Mouse (Mus musculus): ENCODE data around the gene Ogfod3. TPM values are rescaled to one million over a fixed set of nuclear protein-coding genes. Genes with fewer than 3 reads are reported as not detected.
A peak's percentile ranks its signal among the peaks of the same experiment; 100 is the strongest.

Gene Ogfod3
- polyA plus RNA-seq, 1 experiment from 2014 or later, result 12.7 TPM

DNA sequence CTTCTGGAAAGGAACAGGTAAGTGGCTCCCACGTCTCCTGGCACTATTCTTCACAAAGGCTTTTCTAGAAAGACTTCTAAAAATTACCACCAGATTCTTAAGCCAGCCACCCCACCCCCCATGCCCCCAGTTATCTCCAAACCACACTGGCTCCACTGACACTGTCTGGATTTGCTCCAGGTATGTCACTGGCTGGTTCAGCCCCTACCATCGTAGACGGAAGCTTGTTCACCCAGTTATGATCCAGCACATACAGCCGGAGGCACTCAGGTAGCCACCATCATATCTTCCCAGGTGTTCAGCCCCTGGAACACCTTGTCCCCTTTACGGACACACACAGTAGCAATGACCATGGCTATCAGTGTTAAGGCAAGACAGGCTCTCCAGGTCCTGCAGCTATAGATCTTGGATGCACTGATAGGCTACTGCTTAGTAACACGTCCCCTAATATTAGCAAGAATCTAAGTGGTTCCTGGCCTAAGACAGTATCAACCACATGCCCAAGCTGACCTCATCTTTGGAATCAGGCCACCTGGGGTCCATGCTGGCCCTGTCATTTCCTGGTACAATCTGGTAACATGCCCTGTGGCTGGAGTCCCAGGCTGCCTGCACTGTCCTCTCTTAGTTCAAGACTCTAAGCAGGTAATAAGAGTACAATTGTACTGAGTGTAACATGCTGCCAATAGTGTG lies 17.0 kb upstream of the Ogfod3 start:
- H3K27ac ChIP-seq, result no peak overlapping the region
- 86% methylated on average over 6 of the region's 6 CpGs for WGBS (ENCODE audit: missing documents)
- no peak overlapping the region for H3K4me3 ChIP-seq (ENCODE audit: inconsistent target)
- H3K36me3 ChIP-seq (ENCODE audit: inconsistent target), result peaks cover 46% of the 10 kb centered on the region
- peaks cover 1% of the 10 kb centered on the region for H3K79me2 ChIP-seq (ENCODE audit: inconsistent target)

DNA sequence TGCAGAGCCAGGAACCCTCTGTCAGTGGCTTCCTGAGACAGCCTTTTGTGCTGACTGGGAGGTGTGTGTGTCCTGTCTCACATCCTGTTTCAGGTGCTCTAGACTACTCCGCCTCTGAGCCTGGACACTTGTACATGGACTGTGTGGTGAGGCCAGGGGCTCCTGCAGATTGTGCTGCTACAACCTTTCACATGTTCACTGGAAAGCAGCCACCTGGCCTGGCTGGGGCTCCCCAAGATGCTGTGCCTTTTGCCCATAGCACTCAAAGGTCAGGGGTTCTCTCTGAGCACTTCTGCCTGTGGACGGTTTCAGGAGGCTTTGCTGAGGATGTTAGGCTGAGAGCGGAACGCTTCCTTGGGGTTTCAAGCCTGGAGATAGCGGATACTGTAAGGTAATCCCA lies 16.3 kb upstream of the Ogfod3 start:
- H3K36me3 ChIP-seq (ENCODE audit: inconsistent target), result peaks cover 39% of the 10 kb centered on the region
- no peak overlapping the region for H3K27ac ChIP-seq
- no peaks in the 10 kb centered on the region for H3K79me2 ChIP-seq (ENCODE audit: inconsistent target)
- WGBS (ENCODE audit: missing documents), result 100% methylated on average over 5 of the region's 5 CpGs
- no peak overlapping the region for H3K4me3 ChIP-seq (ENCODE audit: inconsistent target)

DNA sequence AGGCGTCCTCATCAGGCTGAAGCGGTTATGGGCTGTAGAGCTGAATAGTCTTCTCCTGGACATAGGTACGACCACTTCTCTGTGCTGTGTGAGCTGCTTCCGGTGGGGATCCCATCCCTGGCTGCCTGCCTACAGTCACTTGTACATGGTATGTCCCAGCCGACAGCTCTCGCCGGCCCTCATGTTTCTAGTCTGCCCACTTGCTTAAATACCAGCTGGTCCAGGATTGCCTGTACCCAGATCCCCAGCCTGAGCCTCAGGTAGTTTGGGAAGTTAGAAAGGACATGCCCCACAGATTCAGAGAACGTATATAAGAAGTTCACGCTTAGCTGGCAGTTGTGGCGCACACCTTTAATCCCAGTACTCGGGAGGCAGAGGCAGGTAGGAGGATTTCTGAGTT lies 15.3 kb upstream of the Ogfod3 start:
- Histone ChIP-seq H3K36me3 (ENCODE audit: inconsistent target) (peaks cover 29% of the 10 kb centered on the region), H3K4me3 (ENCODE audit: inconsistent target) (no peak overlapping the region), H3K27ac (no peak overlapping the region), H3K79me2 (ENCODE audit: inconsistent target) (no peaks in the 10 kb centered on the region)
- 95% methylated on average over 11 of the region's 11 CpGs for WGBS (ENCODE audit: missing documents)

DNA sequence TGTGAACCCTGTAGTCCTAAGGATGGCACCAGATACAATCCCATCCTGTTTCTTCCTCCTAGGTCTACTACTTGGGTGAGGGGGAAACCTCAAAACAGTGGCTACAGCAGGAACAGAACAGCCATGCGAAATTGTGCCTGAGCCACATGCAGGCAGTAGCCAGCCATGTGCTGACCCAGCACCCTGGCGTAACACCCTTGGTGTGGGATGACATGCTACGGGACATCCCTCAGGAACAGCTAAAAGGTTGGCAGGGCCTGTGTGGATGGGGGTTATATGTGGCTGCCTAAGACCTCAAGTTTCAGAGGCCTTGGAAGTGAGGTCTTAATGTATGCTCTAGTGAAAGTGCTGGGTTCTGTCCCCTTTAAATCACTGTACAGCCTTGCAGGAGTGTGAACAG lies 12.3 kb upstream of the Ogfod3 start:
- 97% methylated on average over 3 of the region's 3 CpGs for WGBS (ENCODE audit: missing documents)
- Histone ChIP-seq H3K4me3 (ENCODE audit: inconsistent target) (no peak overlapping the region), H3K36me3 (ENCODE audit: inconsistent target) (peaks cover 2% of the 10 kb centered on the region; the same call in 1 of the 2 replicates), H3K79me2 (ENCODE audit: inconsistent target) (no peaks in the 10 kb centered on the region), H3K27ac (no peak overlapping the region)

DNA sequence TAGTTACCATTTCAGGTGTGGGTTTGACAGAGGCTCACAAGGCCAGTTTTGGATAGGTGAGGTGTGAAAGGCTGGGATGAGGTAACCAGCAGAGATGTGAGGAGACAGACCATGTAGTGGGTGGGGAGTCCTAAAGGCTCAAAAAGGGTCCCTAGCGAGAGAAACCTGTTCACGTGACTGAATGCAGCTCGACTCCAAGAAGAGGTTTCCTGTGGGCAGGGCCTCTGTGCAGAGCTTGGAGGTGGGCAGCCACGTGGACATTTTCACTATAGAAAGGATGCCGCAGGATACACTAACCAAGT lies 701 bp downstream of the Ogfod3 start:
- no peaks in the 10 kb centered on the region; the same call in 1 of the 2 replicates for H3K36me3 ChIP-seq (ENCODE audit: inconsistent target)
- no peaks in the 10 kb centered on the region for H3K79me2 ChIP-seq (ENCODE audit: inconsistent target)
- peak overlapping the region; percentile 49 for H3K4me3 ChIP-seq (ENCODE audit: inconsistent target)
- H3K27ac ChIP-seq, result no peak overlapping the region
- 0% methylated on average over 5 of the region's 5 CpGs for WGBS (ENCODE audit: missing documents)

DNA sequence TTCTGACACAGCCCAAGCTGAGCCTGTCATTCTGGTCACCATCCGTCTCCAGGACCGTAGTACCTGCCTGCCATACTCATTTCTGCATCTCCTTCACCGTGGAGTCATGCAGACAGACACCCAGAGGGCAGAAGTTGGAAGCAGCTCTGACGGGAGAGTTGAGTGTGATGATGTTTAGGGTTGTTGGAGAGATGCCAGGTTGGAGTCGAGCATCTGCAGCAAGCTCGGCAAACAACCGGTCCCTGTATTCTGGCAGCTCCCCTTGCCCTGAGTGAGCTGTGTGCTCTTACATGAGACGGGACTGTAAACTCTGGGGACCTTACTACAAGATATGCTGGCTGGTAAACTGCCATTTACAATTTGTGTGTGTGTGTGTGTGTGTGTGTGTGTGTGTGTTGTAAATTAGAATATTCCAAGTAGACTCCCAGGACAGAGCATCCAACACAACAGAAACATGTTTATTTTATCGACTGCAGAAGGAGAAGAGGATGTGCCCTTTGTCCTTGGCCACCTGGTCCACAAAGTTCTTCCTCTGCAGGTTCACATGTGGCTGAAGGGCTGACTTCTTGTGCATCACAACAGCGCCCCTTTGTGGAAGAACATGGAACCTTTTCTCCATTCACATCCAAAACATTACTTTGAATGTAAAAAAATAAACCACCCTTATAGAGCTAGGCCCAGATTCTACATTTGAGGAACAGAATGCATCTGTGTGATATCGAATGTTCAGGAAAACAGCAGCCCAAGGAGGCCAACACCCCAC lies 2.9 kb downstream of the Ogfod3 start:
- WGBS (ENCODE audit: missing documents), result 85% methylated on average over 10 of the region's 11 CpGs
- H3K27ac ChIP-seq, result no peak overlapping the region

DNA sequence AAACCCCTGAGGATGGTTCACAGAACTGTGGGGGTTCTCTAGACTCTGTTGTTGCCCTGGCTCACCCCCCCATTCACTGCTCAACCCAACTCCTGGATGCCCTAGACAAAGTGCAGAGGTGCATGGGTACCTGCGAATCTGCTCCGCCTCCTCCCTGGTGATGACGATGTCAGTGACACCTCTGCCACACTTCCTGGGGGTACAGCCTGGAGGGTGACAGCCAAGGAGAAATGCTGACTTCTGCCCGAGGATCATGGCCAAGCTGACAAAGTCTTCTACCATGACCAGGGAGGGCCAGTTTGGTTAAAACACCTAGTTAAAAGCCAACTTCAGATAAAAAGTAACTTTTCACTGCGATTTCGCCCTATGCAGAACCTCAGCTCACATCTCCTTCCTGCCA lies 3.7 kb downstream of the Ogfod3 start:
- WGBS (ENCODE audit: missing documents), result 96% methylated on average over 6 of the region's 6 CpGs
- H3K4me3 ChIP-seq (ENCODE audit: inconsistent target), result no peak overlapping the region
- H3K79me2 ChIP-seq (ENCODE audit: inconsistent target), result no peaks in the 10 kb centered on the region
- H3K36me3 ChIP-seq (ENCODE audit: inconsistent target), result no peaks in the 10 kb centered on the region
- no peak overlapping the region for H3K27ac ChIP-seq

More for the DNA sequence above, 2.9 kb downstream of the Ogfod3 start:
- no peak overlapping the region for H3K4me3 ChIP-seq (ENCODE audit: inconsistent target)
- no peaks in the 10 kb centered on the region for H3K79me2 ChIP-seq (ENCODE audit: inconsistent target)
- H3K36me3 ChIP-seq (ENCODE audit: inconsistent target), result no peaks in the 10 kb centered on the region

DNA sequence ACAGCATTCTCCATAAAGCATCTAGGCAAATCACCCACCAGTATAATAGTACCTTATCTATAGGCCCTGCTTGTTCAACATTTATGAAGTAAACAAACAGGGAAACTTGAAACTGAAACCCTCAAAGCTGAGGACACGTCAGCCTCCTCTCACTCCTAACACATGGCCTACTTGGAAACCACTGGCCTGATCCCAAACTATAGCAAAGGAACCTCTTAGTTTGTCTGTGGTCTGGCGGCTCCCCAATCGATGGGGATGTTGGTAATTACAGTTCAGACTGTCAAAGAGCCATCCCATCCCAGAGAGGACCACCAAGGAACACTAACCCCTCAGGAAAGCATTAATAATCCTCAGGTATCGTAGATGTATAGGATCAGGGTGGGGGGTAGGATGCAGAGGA lies 4.7 kb downstream of the Ogfod3 start:
- WGBS (ENCODE audit: missing documents), result 89% methylated on average over 4 of the region's 4 CpGs
- Histone ChIP-seq H3K4me3 (ENCODE audit: inconsistent target) (no peak overlapping the region), H3K27ac (no peak overlapping the region), H3K79me2 (ENCODE audit: inconsistent target) (no peaks in the 10 kb centered on the region), H3K36me3 (ENCODE audit: inconsistent target) (no peaks in the 10 kb centered on the region)

DNA sequence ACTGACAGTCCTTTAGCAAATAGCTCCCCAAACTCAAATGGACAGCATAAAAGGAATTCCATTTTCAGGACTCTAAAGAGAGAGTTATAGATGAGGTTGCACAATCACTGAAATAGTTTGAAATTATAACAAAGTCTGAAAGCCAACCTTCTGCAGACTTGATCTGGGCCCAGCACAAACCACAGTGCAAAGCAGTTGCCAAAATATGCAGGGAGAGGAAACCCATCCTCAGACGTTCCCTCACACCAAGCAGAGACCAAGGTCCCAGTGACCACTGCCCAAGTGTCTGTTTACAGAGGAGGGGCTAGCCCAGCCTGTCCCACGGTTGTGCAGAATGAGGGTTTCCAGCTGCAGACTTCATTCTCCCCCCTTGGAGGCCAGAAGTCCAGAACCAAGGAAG lies 5.9 kb downstream of the Ogfod3 start:
- Histone ChIP-seq H3K79me2 (ENCODE audit: inconsistent target) (no peaks in the 10 kb centered on the region), H3K36me3 (ENCODE audit: inconsistent target) (no peaks in the 10 kb centered on the region), H3K27ac (no peak overlapping the region), H3K4me3 (ENCODE audit: inconsistent target) (no peak overlapping the region)
- 68% methylated on average over 2 of the region's 2 CpGs for WGBS (ENCODE audit: missing documents)

DNA sequence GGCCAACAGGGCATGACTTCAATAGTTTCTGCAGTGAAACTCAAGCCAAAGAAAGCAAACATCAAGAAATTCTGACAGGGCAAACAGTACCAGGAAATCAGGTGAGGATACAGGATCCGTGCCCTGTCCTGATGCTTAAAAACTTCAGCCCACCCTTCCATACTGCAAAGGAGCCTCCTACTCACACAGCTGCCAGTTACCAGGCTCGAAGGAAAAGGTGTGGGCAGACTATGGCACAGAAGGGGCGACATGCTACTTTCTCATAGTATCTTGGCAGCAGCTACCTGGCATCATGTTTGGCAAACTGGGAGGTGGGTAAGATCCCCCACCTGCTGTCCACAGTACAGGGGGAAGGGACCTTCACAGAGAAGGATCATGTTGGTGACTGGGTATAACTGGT lies 11.1 kb downstream of the Ogfod3 start:
- Histone ChIP-seq H3K79me2 (ENCODE audit: inconsistent target) (no peaks in the 10 kb centered on the region), H3K36me3 (ENCODE audit: inconsistent target) (no peaks in the 10 kb centered on the region), H3K27ac (no peak overlapping the region), H3K4me3 (ENCODE audit: inconsistent target) (no peak overlapping the region)
- WGBS (ENCODE audit: missing documents), result 94% methylated on average over 3 of the region's 3 CpGs

DNA sequence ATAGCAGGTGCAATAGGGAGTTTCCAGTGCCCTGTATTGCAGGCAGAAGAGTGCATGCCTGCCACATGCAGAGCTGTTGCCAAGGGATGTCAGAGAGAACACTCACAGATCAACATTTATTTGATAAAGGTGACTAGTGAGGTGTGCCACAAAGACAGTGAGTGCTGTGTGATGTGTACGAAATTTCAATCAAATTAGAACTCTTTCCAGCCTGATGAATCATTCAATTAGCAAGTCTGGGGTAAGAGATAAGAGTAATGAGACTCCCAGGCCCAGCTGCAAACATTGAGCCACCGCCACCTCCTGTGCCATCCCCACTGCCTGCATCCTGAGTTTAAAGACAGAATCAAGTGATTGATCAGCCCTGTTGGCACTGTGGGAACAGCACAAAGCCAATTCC lies 11.8 kb downstream of the Ogfod3 start:
- H3K79me2 ChIP-seq (ENCODE audit: inconsistent target), result no peaks in the 10 kb centered on the region
- 92% methylated on average over 2 of the region's 2 CpGs for WGBS (ENCODE audit: missing documents)
- H3K36me3 ChIP-seq (ENCODE audit: inconsistent target), result no peaks in the 10 kb centered on the region
- no peak overlapping the region for H3K4me3 ChIP-seq (ENCODE audit: inconsistent target)
- no peak overlapping the region for H3K27ac ChIP-seq

DNA sequence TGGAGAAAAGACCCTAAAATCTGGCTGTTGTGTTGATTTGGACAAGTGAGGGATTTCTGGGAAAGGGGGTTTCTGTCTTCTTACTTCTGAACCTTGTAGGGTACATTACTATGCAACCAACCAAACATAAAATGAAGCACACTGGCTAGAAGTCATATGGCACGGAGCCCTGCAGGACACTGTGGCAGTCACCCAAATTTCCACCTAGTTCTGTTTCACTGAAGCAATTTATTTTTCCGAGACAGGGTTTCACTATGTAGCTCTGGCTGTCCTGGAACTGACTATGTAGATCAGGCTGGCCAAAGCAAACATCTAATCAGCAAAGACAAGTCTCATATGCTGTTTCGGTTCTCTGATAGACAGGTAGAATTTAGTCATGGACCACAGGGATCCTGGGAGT lies 14.8 kb downstream of the Ogfod3 start:
- Histone ChIP-seq H3K4me3 (ENCODE audit: inconsistent target) (no peak overlapping the region), H3K36me3 (ENCODE audit: inconsistent target) (no peaks in the 10 kb centered on the region), H3K27ac (no peak overlapping the region), H3K79me2 (ENCODE audit: inconsistent target) (no peaks in the 10 kb centered on the region)
- WGBS (ENCODE audit: missing documents), result 88% methylated on average over 3 of the region's 3 CpGs

DNA sequence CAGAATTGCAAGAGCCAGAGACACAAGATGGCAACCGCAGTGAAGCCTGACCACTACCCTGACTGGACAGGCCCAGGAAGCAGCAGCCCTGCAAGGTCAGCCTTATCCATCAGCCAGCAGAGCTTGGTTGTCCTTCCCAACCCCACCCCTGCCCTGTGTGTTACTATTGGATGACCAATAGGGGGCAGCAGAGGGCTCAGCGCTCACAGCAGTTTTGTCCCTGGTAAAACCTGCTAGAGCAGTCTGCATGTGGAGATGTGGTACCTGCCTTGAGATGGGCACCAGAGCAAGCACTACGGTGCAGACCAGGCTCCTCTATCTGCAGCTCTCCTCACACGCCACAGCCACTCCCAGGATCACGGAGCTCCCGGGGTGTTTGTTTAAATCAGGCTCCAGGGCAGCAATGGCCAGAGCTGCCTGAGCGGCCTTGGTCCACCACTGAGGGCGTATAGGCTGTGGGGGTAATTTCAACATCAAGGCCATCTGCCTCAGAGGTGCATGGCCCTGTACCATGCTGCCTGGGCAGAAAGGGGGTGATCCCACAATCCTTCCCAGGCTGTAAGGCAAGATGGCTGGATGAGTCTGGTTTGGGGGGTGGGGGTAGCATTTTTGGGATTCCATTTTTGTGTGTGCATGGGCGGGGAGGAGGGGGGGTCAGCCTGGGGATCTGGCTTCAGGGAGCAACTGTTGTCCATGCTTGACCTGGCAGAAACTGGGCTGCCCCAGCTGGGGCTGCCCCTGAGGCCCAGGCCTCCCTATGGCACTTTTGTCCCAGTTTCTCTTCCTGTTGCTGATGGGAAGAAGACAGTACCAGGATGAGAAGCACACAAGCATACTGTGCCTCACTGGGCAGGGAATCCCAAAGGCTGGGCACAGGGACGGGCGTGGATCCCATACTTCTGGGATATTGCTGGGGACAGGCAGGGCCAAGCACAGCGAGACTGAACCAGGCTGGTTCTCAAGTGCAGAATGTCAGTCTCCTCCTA lies 27.9 kb downstream of the Ogfod3 start:
- Histone ChIP-seq H3K4me3 (ENCODE audit: inconsistent target) (no peak overlapping the region), H3K27ac (no peak overlapping the region), H3K36me3 (ENCODE audit: inconsistent target) (no peaks in the 10 kb centered on the region), H3K79me2 (ENCODE audit: inconsistent target) (no peaks in the 10 kb centered on the region)
- 72% methylated on average over 12 of the region's 12 CpGs for WGBS (ENCODE audit: missing documents)

DNA sequence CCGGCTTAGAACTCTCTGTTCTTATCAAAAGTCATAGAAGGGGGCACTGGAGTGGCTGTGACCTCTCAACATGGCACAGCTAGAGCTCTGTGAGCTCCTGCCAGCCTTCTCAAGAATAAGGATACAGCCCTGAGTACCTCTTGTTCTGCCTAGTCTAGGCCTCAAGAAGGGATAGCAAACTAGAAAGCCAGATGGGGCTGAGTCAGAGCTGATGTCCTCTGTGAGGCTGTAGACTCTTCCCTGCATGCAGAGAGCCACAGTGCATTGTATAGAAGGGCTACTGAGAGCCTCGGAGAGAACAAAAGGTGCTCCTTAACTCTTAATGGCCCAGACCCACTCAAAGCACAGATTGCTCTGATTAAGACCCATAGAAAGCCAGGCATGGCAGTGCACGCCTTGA lies 30.3 kb downstream of the Ogfod3 start:
- Histone ChIP-seq H3K27ac (no peak overlapping the region), H3K79me2 (ENCODE audit: inconsistent target) (no peaks in the 10 kb centered on the region), H3K36me3 (ENCODE audit: inconsistent target) (no peaks in the 10 kb centered on the region), H3K4me3 (ENCODE audit: inconsistent target) (no peak overlapping the region)
- WGBS (ENCODE audit: missing documents), result 69% methylated on average over 3 of the region's 3 CpGs

DNA sequence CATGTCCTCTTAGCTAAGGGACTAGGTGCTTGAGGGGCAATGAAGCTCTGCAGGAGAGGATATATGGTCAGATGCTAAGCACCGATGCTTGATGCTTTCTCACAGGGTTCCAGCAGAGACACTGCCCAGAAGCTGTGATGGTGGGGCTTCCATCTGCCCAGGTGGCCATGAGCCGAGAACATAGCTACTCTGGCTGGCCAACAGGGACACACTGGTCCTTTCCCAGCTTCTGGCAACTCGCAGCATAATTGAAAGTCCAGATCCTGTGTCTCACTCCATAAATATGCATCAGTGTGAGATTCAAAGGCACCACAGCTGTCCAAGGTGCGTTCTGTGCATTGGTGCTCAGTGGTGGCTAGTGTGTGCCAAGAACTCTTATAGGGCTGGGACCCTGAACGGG lies 31.3 kb downstream of the Ogfod3 start:
- Histone ChIP-seq H3K36me3 (ENCODE audit: inconsistent target) (no peaks in the 10 kb centered on the region), H3K4me3 (ENCODE audit: inconsistent target) (no peak overlapping the region), H3K79me2 (ENCODE audit: inconsistent target) (no peaks in the 10 kb centered on the region), H3K27ac (no peak overlapping the region)
- WGBS (ENCODE audit: missing documents), result 97% methylated on average over 5 of the region's 5 CpGs

All from macrophage (primary cell).